Mouse (Mus musculus) MEL (cell line): ENCODE data around the gene Gm26938. TPM values are rescaled to one million over a fixed set of nuclear protein-coding genes. Genes with fewer than 3 reads are reported as not detected.

ENCODE experiments used
- DNase-seq: peaks from one replicate; pipeline ENCODE4 v3.0.0; 2011; ENCODE audit warnings: low read depth, low spot score
- H3K27ac ChIP-seq: 2 replicates; pipeline ENCODE4 v1.5.1; 2012; ENCODE audit warnings: low read depth, mild to moderate bottlenecking, control low read depth, low read length, moderate library complexity; ENCODE audit not compliant: control insufficient read depth
- H3K27me3 ChIP-seq, 2 experiments: fragments of 150-350 bp in 1 of 2; sonication (generic) in 1 of 2; 2 replicates each; pipeline ENCODE4 v1.6.1; 2012; ENCODE audit warnings: low read length in 2 of 2, mild to moderate bottlenecking in 2 of 2, improper control_type of control experiment in 1 of 2, moderate library complexity in 1 of 2; ENCODE audit not compliant: insufficient read depth in 2 of 2, control insufficient read depth in 1 of 2
- H3K36me3 ChIP-seq, 2 experiments: 2 replicates each; pipeline ENCODE4 v1.6.1; 2012 to 2014; ENCODE audit warnings: low read length in 2 of 2, improper control_type of control experiment in 1 of 2, inconsistent platforms in 1 of 2, mild to moderate bottlenecking in 1 of 2; ENCODE audit not compliant: insufficient read depth in 2 of 2, control insufficient read depth in 1 of 2
- H3K4me1 ChIP-seq, 2 experiments: fragments of 150-350 bp in 1 of 2; sonication (generic) in 1 of 2; 2 replicates each; pipeline ENCODE4 v1.6.1; 2012; ENCODE audit warnings: low read length in 2 of 2, improper control_type of control experiment in 1 of 2, mild to moderate bottlenecking in 1 of 2; ENCODE audit not compliant: insufficient read depth in 2 of 2, control insufficient read depth in 1 of 2
- H3K4me3 ChIP-seq, 2 experiments: fragments of 150-350 bp in 1 of 2; sonication (generic) in 1 of 2; 2 replicates each; pipeline ENCODE4 v1.5.1; 2012; ENCODE audit warnings: low read depth in 2 of 2, low read length in 2 of 2, mild to moderate bottlenecking in 2 of 2, moderate library complexity in 2 of 2, control low read depth in 1 of 2, improper control_type of control experiment in 1 of 2; ENCODE audit not compliant: control insufficient read depth in 1 of 2, insufficient read depth in 1 of 2
- H3K79me2 ChIP-seq: 2 replicates; pipeline ENCODE4 v1.6.1; 2012; ENCODE audit warnings: mild to moderate bottlenecking, low read length, moderate library complexity; ENCODE audit not compliant: control insufficient read depth, poor library complexity, insufficient read depth
- H3K9ac ChIP-seq: 2 replicates; pipeline ENCODE4 v1.6.1; 2012; ENCODE audit warnings: low read depth, mild to moderate bottlenecking, control low read depth, low read length, moderate library complexity; ENCODE audit not compliant: control insufficient read depth, poor library complexity, severe bottlenecking
- H3K9me3 ChIP-seq: fragments of 150-350 bp; sonication (generic); replicated peaks from 2 replicates; pipeline ENCODE4 v1.6.1; 2012; ENCODE audit warnings: mild to moderate bottlenecking, low read length, improper control_type of control experiment, moderate library complexity; ENCODE audit not compliant: insufficient read depth
- CHD1 ChIP-seq: IDR thresholded peaks from 2 replicates; pipeline ENCODE4 v1.6.1; 2012; ENCODE audit warnings: low read depth, mild to moderate bottlenecking, inconsistent platforms, low read length, improper control_type of control experiment
- CTCF ChIP-seq, 3 experiments: IDR thresholded peaks in 2 of 3; conservative IDR thresholded peaks in 1 of 3; 2 replicates each; pipeline ENCODE4 v1.5.1; 2011 to 2012; ENCODE audit warnings: low read length in 3 of 3, low read depth in 2 of 3, mild to moderate bottlenecking in 2 of 3, improper control_type of control experiment in 1 of 3, inconsistent platforms in 1 of 3, mixed read lengths in 1 of 3, moderate library complexity in 1 of 3; ENCODE audit not compliant: control insufficient read depth in 1 of 3, insufficient read depth in 1 of 3, poor library complexity in 1 of 3, severe bottlenecking in 1 of 3
- GABPA ChIP-seq: IDR thresholded peaks from 2 replicates; pipeline ENCODE4 v1.6.1; 2012; ENCODE audit warnings: low read depth, mild to moderate bottlenecking, inconsistent platforms, low read length, improper control_type of control experiment, moderate library complexity
- GATA1 ChIP-seq: IDR thresholded peaks from 2 replicates; pipeline ENCODE4 v1.6.1; 2011; ENCODE audit warnings: low read depth, low read length, improper control_type of control experiment
- JUND ChIP-seq: IDR thresholded peaks from 2 replicates; pipeline ENCODE4 v1.6.1; 2011; ENCODE audit warnings: low read depth, mild to moderate bottlenecking, improper control_type of control experiment, low read length
- KAT2A ChIP-seq: conservative IDR thresholded peaks from 2 replicates; pipeline ENCODE4 v1.6.1; 2012; ENCODE audit warnings: low read depth, low read length, improper control_type of control experiment, inconsistent platforms
- MAX ChIP-seq: IDR thresholded peaks from 2 replicates; pipeline ENCODE4 v1.6.1; 2011; ENCODE audit warnings: low read length, improper control_type of control experiment
- MXI1 ChIP-seq: IDR thresholded peaks from 2 replicates; pipeline ENCODE4 v1.6.1; 2011; ENCODE audit warnings: mild to moderate bottlenecking, low read depth, low read length, improper control_type of control experiment
- RCOR1 ChIP-seq: IDR thresholded peaks from 2 replicates; pipeline ENCODE4 v1.6.1; 2012; ENCODE audit warnings: low read depth, mild to moderate bottlenecking, inconsistent platforms, low read length, improper control_type of control experiment
- SIN3A ChIP-seq: IDR thresholded peaks from 2 replicates; pipeline ENCODE4 v1.6.1; 2012; ENCODE audit warnings: low read length, improper control_type of control experiment, inconsistent platforms
- TAL1 ChIP-seq: IDR thresholded peaks from 2 replicates; pipeline ENCODE4 v1.6.1; 2012; ENCODE audit warnings: mild to moderate bottlenecking, inconsistent platforms, low read length, moderate library complexity, mixed read lengths
- USF2 ChIP-seq, 2 experiments: IDR thresholded peaks; 2 replicates each; pipeline ENCODE4 v1.6.1; 2011 to 2012; ENCODE audit warnings: improper control_type of control experiment in 2 of 2, low read length in 2 of 2, borderline replicate concordance in 1 of 2, inconsistent platforms in 1 of 2, low read depth in 1 of 2, mild to moderate bottlenecking in 1 of 2; ENCODE audit not compliant: insufficient read depth in 1 of 2
- ZC3H11A ChIP-seq: IDR thresholded peaks from 2 replicates; pipeline ENCODE4 v1.6.1; 2012; ENCODE audit warnings: low read depth, mild to moderate bottlenecking, inconsistent platforms, low read length, improper control_type of control experiment
- polyA plus RNA-seq, 2 experiments: library from polyadenylated mRNA; stranded (reverse) in 1 of 2; unstranded in 1 of 2; fragments of >175 nt in 1 of 2; fragments of >200 nt in 1 of 2; gene quantifications; 2 replicates each; pipeline versions ENCODE4 v1.2.1 to v1.2.4; 2012; ENCODE audit warnings: low replicate concordance in 2 of 2, low read depth in 1 of 2; ENCODE audit not compliant: insufficient read length in 2 of 2, insufficient read depth in 1 of 2, missing spikeins in 1 of 2
- total RNA-seq: library from RNA; depleted of rRNA; stranded (reverse); fragments of 300-350 nt; gene quantifications from 2 replicates; pipeline ENCODE4 v1.2.3, GENCODE M21; 2012

Gene Gm26938
- total and polyA plus RNA-seq, 3 experiments, result 0.11 TPM; not detected in 2

DNA sequence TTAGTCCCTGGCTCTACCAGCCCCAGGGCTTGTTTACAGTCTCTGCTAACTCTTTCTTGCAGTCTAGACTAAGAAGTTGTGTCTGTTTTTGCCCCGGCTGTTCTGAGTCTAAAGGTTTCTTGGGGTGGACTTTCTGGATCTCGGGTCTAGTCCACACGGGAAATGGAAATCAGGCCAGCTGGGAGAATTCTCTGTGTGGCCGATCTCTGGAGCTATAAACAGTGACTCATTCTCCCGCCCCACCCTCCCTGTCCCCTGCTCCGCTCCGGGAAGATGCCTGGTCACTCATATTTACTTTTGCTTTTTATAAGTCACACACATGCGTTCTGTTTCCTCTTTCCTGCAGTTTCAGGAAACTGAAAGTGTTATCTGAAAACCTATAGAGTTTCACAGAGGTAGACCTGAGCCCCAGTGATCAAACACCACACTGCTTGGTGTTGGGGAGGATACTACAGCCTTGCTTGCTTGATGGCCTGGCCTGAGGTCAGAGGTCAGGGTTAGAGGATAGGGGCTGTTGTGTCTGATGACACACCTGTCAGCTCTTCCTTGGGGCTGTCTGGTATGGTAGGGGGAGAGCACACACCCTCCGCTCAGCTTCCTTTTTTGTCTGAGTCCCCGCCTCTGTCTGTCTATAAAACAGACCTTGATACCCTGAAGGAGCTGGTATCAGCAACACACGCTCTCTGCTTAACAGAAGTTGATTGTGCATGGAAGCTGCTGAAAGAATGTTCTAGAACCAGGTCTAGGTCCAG lies 32.7 kb downstream of the Gm26938 start (continued):
- 0 out of 2 replicates have a peak, but pooled peaks have one; percentile 46 for TF ChIP-seq CHD1
- no peak for TF ChIP-seq KAT2A
- TF ChIP-seq USF2 (IDR thresholded peaks at IDR 0.05; ENCODE audit: borderline replicate concordance in 1 of 2, insufficient read depth in 1 of 2, low read depth in 1 of 2, low read length in 2 of 2), result no peak

DNA sequence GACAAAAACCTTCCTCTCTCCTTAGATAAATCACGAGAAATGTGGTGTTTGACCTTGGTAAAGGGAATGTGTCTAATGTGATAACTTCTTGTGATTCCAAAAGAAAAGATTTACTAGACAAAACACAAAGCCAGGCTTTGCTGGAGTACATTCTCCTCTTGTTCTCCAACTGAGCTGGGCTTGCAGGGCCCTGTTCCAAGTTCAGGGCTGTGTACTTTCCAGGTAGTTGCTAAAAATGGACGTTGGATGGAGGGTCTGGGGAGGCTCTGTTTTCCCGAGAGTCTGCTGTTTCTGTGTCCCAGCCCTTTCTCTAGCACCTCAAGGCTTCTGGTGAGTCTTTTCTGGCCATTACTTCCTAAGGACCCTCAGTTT lies 33.3 kb downstream of the Gm26938 start:
- peaks cover 7 to 24% of the 10 kb centered on the region in 2 experiments for H3K4me1 ChIP-seq
- H3K9ac ChIP-seq, result peak overlapping the region; percentile 97
- no peaks in the 10 kb centered on the region for H3K9me3 ChIP-seq
- H3K27ac ChIP-seq, result peak overlapping the region; percentile 91
- H3K36me3 ChIP-seq, result peaks cover 0 to 12% of the 10 kb centered on the region in 2 experiments; a peak in 3 of 4 replicates
- TF ChIP-seq MAX, result no peak
- no peak for TF ChIP-seq JUND
- TF ChIP-seq TAL1, result no peak
- TF ChIP-seq RCOR1, result no peak
- TF ChIP-seq GABPA, result no peak
- TF ChIP-seq CTCF (IDR thresholded peaks at IDR 0.05 in 2 of 3, conservative IDR thresholded peaks at IDR 0.05 in 1 of 3; ENCODE audit: control insufficient read depth in 1 of 3, insufficient read depth in 1 of 3, low read depth in 2 of 3, low read length in 3 of 3, poor library complexity in 1 of 3, severe bottlenecking in 1 of 3), result no peak
- no peak for DNase-seq
- H3K27me3 ChIP-seq, result no peaks in the 10 kb centered on the region
- H3K4me3 ChIP-seq, result peak overlapping the region; percentile 78 to 94
- H3K79me2 ChIP-seq, result peaks cover 64% of the 10 kb centered on the region

- peak; percentile 63 for DNase-seq
- Histone ChIP-seq H3K79me2 (peaks cover 58% of the 10 kb centered on the region), H3K9me3 (no peaks in the 10 kb centered on the region), H3K27ac (peak overlapping the region; percentile 91), H3K9ac (peak overlapping the region; percentile 97), H3K36me3 (peaks cover 0 to 12% of the 10 kb centered on the region in 2 experiments; a peak in 3 of 4 replicates), H3K4me3 (peak overlapping the region; percentile 78 to 94), H3K4me1 (peaks cover 7 to 20% of the 10 kb centered on the region in 2 experiments), H3K27me3 (no peaks in the 10 kb centered on the region)
- TF ChIP-seq MXI1 (peak; percentile 17; the same call in 1 of the 2 replicates), SIN3A (peak; percentile 4; the same call in 1 of the 2 replicates), ZC3H11A (no peak), GATA1 (peak; percentile 41)
Observed at GRCm38 (mm10) chr5:139792159-139792775, 33.9 kb downstream of the Gm26938 start.
